Mouse (Mus musculus): ENCODE data around the gene Gas7.

DNA sequence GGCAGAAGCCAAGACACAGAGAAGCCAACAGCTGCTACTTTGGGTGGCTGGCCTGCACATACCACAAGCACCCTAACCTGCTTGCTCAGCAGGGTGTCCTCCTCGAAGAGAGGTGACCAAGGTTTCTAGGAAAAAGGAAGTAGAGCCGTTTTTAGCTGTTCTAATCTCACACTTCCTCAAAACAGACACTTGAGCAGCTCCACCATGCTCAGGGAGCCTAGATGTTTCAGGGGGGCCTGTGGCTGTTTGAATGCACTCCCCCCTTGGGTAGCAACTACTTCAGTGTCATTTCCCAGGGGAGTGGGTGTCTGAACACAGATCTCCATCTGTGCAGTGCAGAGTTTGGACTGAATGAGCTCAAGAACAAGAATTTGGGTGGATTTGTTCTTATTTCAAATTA lies 149.2 kb downstream of the Gas7 start:
- no peak for TF ChIP-seq GATA1 (IDR thresholded peaks at IDR 0.05; ENCODE audit: borderline replicate concordance, low read length)
- TF ChIP-seq CTCF (IDR thresholded peaks at IDR 0.05; ENCODE audit: low read depth, low read length) = no peak
- TF ChIP-seq TAL1 (conservative IDR thresholded peaks at IDR 0.05; ENCODE audit: low read depth, low read length) = no peak

Measured in G1E (cell line).